Mouse (Mus musculus) myocyte (in vitro differentiated cells): ENCODE measurements around the gene Tinf2. TPM values are rescaled to one million over a fixed set of nuclear protein-coding genes. Genes with fewer than 3 reads are reported as not detected.
A peak's percentile ranks its signal among the peaks of the same experiment; 100 is the strongest.

Source experiments
- H3K27me3 ChIP-seq: one replicate; pipeline ENCODE4 v1.6.1; 2011; ENCODE audit not compliant: control insufficient read depth, insufficient read depth, insufficient read length
- H3K36me3 ChIP-seq: one replicate; pipeline ENCODE4 v1.6.1; 2011; ENCODE audit not compliant: control insufficient read depth, insufficient read depth
- H3K4me2 ChIP-seq: one replicate; pipeline ENCODE4 v1.6.1; 2011; ENCODE audit warnings: low read depth, control low read depth
- H3K4me3 ChIP-seq: one replicate; pipeline ENCODE4 v1.5.1; 2011; ENCODE audit warnings: mild to moderate bottlenecking, control low read depth, moderate library complexity
- H3K79me2 ChIP-seq: one replicate; pipeline ENCODE4 v1.6.1; 2011; ENCODE audit not compliant: control insufficient read depth, insufficient read depth
- H3ac ChIP-seq: one replicate; pipeline ENCODE4 v1.6.1; 2011; ENCODE audit not compliant: control insufficient read depth, insufficient read length
- CEBPB ChIP-seq: IDR thresholded peaks from 2 replicates; pipeline ENCODE4 v1.6.1; 2011; ENCODE audit warnings: mild to moderate bottlenecking, moderate library complexity; ENCODE audit not compliant: poor library complexity, insufficient read depth, severe bottlenecking
- E2F4 ChIP-seq: IDR thresholded peaks from one replicate; pipeline ENCODE4 v1.6.1; 2011; ENCODE audit warnings: mild to moderate bottlenecking, control low read depth, moderate library complexity; ENCODE audit not compliant: insufficient read depth
- MAX ChIP-seq: IDR thresholded peaks from one replicate; pipeline ENCODE4 v1.6.1; 2011; ENCODE audit warnings: low read depth, mild to moderate bottlenecking, control low read depth
- MYOD1 ChIP-seq, 3 experiments: IDR thresholded peaks; one replicate each; pipeline ENCODE4 v1.6.1; 2011; ENCODE audit warnings: control low read depth in 2 of 3, low read depth in 2 of 3, mild to moderate bottlenecking in 2 of 3, moderate library complexity in 1 of 3; ENCODE audit not compliant: insufficient read length in 2 of 3, control insufficient read depth in 1 of 3
- MYOG ChIP-seq, 3 experiments: IDR thresholded peaks; one replicate each; pipeline ENCODE4 v1.6.1; 2011; ENCODE audit warnings: control low read depth in 2 of 3, low read depth in 2 of 3, mild to moderate bottlenecking in 2 of 3; ENCODE audit not compliant: insufficient read length in 2 of 3, control insufficient read depth in 1 of 3, insufficient read depth in 1 of 3
- POLR2A ChIP-seq: IDR thresholded peaks from one replicate; pipeline ENCODE4 v1.6.1; 2011; ENCODE audit warnings: low read depth, mild to moderate bottlenecking, control low read depth, moderate library complexity; ENCODE audit not compliant: insufficient read length
- POLR2AphosphoS2 ChIP-seq: IDR thresholded peaks from one replicate; pipeline ENCODE4 v1.6.1; 2011; ENCODE audit warnings: low read depth, control low read depth; ENCODE audit not compliant: insufficient read length
- REST ChIP-seq: IDR thresholded peaks from one replicate; pipeline ENCODE4 v1.6.1; 2011; ENCODE audit warnings: mild to moderate bottlenecking, control low read depth, moderate library complexity; ENCODE audit not compliant: insufficient read depth, insufficient read length
- SRF ChIP-seq: IDR thresholded peaks from one replicate; pipeline ENCODE4 v1.6.1; 2011; ENCODE audit warnings: low read depth; ENCODE audit not compliant: control insufficient read depth, insufficient read length
- TCF12 ChIP-seq: IDR thresholded peaks from one replicate; pipeline ENCODE4 v1.6.1; 2011; ENCODE audit warnings: mild to moderate bottlenecking, control low read depth; ENCODE audit not compliant: poor library complexity, insufficient read depth, severe bottlenecking
- TCF3 ChIP-seq: IDR thresholded peaks from one replicate; pipeline ENCODE4 v1.6.1; 2011; ENCODE audit warnings: low read depth, control low read depth; ENCODE audit not compliant: insufficient read length
- USF1 ChIP-seq: IDR thresholded peaks from one replicate; pipeline ENCODE4 v1.6.1; 2011; ENCODE audit warnings: low read depth, mild to moderate bottlenecking, control low read depth, moderate library complexity
- polyA plus RNA-seq: library from polyadenylated mRNA; unstranded; fragments of >200 nt; fragmentation: generic; extraction: Trizol; gene quantifications from one replicate; pipeline ENCODE4 v1.2.1, GENCODE M21; 2012; ENCODE audit warnings: missing spikeins

The Tinf2 gene
- polyA plus RNA-seq, 1 experiment, result 12.0 TPM

DNA sequence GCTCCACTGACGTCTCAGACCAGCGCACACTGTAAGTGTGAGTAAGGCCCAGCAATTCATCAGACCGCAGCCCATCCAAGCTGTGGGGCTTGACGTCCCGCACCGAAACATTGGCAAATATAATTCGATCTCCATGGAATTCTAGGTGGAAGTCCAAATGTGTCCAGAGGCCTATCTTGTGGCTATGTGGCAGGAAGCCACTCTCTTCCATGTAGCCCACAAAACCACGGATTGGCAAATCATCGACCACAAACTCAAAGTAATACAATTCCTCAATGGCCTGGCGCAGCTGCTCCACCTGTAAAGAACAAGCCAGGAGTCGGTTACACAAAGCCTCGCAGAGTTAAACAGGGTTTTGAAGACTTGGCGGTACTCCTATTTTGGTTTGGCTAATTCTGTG is 40.3 kb downstream of the Tinf2 start:
- Histone ChIP-seq H3K36me3 (peaks cover 6% of the 10 kb centered on the region), H3K4me2 (no peak overlapping the region), H3K27me3 (no peaks in the 10 kb centered on the region), H3K79me2 (peaks cover 50% of the 10 kb centered on the region), H3K4me3 (peak overlapping the region; percentile 81), H3ac (no peak overlapping the region)
- no peak for TF ChIP-seq SRF
- TF ChIP-seq POLR2AphosphoS2, result no peak
- TF ChIP-seq E2F4, result no peak
- TF ChIP-seq MYOD1 (IDR thresholded peaks at IDR 0.05; ENCODE audit: control insufficient read depth in 1 of 3, insufficient read length in 2 of 3, low read depth in 2 of 3), result no peak
- no peak for TF ChIP-seq TCF12
- TF ChIP-seq MAX, result no peak
- no peak for TF ChIP-seq CEBPB
- TF ChIP-seq POLR2A, result no peak
- no peak for TF ChIP-seq REST
- no peak for TF ChIP-seq MYOG (IDR thresholded peaks at IDR 0.05; ENCODE audit: control insufficient read depth in 1 of 3, insufficient read depth in 1 of 3, insufficient read length in 2 of 3, low read depth in 2 of 3)
- TF ChIP-seq TCF3, result no peak
- TF ChIP-seq USF1, result no peak

GRCm38 (mm10) chr14:55640816-55641215 is 40.8 kb downstream of the Tinf2 start:
- Histone ChIP-seq H3K36me3 (peaks cover 6% of the 10 kb centered on the region), H3K79me2 (peaks cover 49% of the 10 kb centered on the region), H3K27me3 (no peaks in the 10 kb centered on the region), H3ac (no peak overlapping the region), H3K4me3 (no peak overlapping the region), H3K4me2 (no peak overlapping the region)
- no peak for TF ChIP-seq E2F4

- Histone ChIP-seq H3K27me3 (no peaks in the 10 kb centered on the region), H3K79me2 (peaks cover 27% of the 10 kb centered on the region), H3K4me2 (no peak within 1 kb of the TSS), H3ac (no peak within 1 kb of the TSS), H3K36me3 (peaks cover 14% of the 10 kb centered on the region), H3K4me3 (no peak within 1 kb of the TSS)
- TF ChIP-seq TCF3, result no peak
- TF ChIP-seq POLR2A, result no peak
- no peak for TF ChIP-seq REST
- TF ChIP-seq E2F4, result no peak
- no peak for TF ChIP-seq USF1
- no peak for TF ChIP-seq TCF12
- TF ChIP-seq CEBPB, result no peak
- no peak for TF ChIP-seq MYOG (IDR thresholded peaks at IDR 0.05; ENCODE audit: control insufficient read depth in 1 of 3, insufficient read depth in 1 of 3, insufficient read length in 2 of 3, low read depth in 2 of 3)
- TF ChIP-seq MAX, result no peak
- TF ChIP-seq MYOD1 (IDR thresholded peaks at IDR 0.05; ENCODE audit: control insufficient read depth in 1 of 3, insufficient read length in 2 of 3, low read depth in 2 of 3), result no peak
- no peak for TF ChIP-seq POLR2AphosphoS2
- TF ChIP-seq SRF, result no peak
Observed at GRCm38 (mm10) chr14:55637795-55638194, 43.8 kb downstream of the Tinf2 start, which contains the start of gene Gm49378. Gene Gm49378 (minus strand): TSS chr14:55637895.

DNA sequence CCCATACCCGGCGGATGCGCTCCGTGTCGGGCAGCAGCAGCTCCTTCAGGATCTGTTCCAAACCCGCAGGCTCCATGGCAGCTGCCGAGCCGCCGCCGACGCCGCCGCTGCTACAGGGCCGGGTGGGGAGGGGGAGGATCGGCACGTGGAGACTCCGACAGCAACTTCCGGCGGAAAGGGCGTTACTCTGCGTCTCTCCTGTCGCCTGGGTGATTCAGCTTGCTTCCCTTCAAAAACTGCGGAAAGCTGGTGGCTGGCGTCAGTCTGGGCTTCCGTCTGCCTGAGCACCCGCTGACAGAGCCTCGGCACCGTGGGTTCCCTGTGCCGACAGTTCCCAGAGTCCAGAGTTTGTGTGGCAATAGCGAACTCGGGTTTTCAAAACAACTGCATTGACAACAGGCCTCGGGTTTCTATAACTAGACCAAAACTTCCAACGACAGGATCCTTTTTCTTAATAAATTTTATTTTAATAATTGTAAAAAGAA is 46.1 kb downstream of the Tinf2 start, which contains the start of gene Ipo4:
TSS of gene Ipo4 (minus strand) at position 435 of the 485 bp plus-strand sequence.
- Histone ChIP-seq H3ac (peak within 1 kb of the TSS; percentile 30), H3K36me3 (peaks cover 16% of the 10 kb centered on the region), H3K4me3 (peak within 1 kb of the TSS; percentile 77), H3K4me2 (peak within 1 kb of the TSS; percentile 90), H3K27me3 (no peaks in the 10 kb centered on the region), H3K79me2 (peaks cover 9% of the 10 kb centered on the region)
- peak; percentile 40 for TF ChIP-seq MAX
- peak; percentile 62 for TF ChIP-seq USF1
- TF ChIP-seq TCF3, result no peak
- TF ChIP-seq MYOD1 (IDR thresholded peaks at IDR 0.05; ENCODE audit: control insufficient read depth in 1 of 3, insufficient read length in 2 of 3, low read depth in 2 of 3), result peak in 2 of 3 experiments; percentile 35 to 80
- no peak for TF ChIP-seq SRF
- no peak for TF ChIP-seq E2F4
- no peak for TF ChIP-seq CEBPB
- TF ChIP-seq TCF12, result no peak
- TF ChIP-seq MYOG (IDR thresholded peaks at IDR 0.05; ENCODE audit: control insufficient read depth in 1 of 3, insufficient read depth in 1 of 3, insufficient read length in 2 of 3, low read depth in 2 of 3), result peak; percentile 12 to 82 (median 75)
- peak; percentile 78 for TF ChIP-seq POLR2A
- TF ChIP-seq REST, result no peak
- TF ChIP-seq POLR2AphosphoS2, result peak; percentile 96
